Mouse (Mus musculus): ENCODE results near the gene Zfp518a. TPM values are rescaled to one million over a fixed set of nuclear protein-coding genes. Genes with fewer than 3 reads are reported as not detected.

The Zfp518a gene
- total and polyA plus RNA-seq, 3 experiments, result 1.4 to 7.5 (median 5.7) TPM

DNA sequence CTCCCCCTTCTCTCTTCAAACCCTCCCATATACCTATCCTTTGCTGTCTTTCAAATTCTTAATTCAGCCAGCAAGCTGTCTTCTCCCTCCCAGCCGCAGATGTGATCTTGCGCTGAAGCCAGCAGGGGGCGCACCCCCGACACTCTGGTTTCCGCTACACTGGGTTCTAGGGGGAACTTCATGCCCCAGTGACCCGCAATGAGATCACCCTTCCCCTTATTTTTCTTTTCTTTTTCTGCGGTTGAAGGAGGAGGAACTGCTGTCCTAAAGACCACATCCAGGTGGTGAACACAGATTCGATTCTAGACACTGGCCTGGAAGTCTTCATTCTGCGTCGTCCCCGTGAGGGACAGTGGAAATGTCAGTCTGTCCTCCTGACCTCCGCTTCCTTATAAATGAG lies 68.5 kb downstream of the Zfp518a start:
- H3K36me3 ChIP-seq (ENCODE audit: control insufficient read depth, insufficient read depth, low read length), result no peaks in the 10 kb centered on the region
- peak; percentile 62 to 69 for DNase-seq
- no peaks in the 10 kb centered on the region for H3K27me3 ChIP-seq (ENCODE audit: control insufficient read depth, insufficient read depth, low read length)
- no peaks in the 10 kb centered on the region for H3K79me2 ChIP-seq (replicated peaks; ENCODE audit: control insufficient read depth, insufficient read depth, low read length)
- no peak overlapping the region for H3K4me3 ChIP-seq
- intact Hi-C loops (cut with DNase I), result loop anchor here (1.0 kb wide), 1 partner anchor 53 kb away; no protein-coding TSS in a partner anchor
- no peaks in the 10 kb centered on the region for H3K4me1 ChIP-seq (ENCODE audit: control insufficient read depth, insufficient read depth, low read length)
- no peak overlapping the region for H3K9ac ChIP-seq (ENCODE audit: low read depth, low read length)
- peak; percentile 73 for TF ChIP-seq CTCF (IDR thresholded peaks at IDR 0.05)
- no peak for TF ChIP-seq EP300 (IDR thresholded peaks at IDR 0.05; ENCODE audit: insufficient read depth, low read depth, low read length)
- H3K27ac ChIP-seq, result no peak overlapping the region
- 37% methylated on average over 12 of the region's 12 CpGs for whole genome bisulfite sequencing

DNA sequence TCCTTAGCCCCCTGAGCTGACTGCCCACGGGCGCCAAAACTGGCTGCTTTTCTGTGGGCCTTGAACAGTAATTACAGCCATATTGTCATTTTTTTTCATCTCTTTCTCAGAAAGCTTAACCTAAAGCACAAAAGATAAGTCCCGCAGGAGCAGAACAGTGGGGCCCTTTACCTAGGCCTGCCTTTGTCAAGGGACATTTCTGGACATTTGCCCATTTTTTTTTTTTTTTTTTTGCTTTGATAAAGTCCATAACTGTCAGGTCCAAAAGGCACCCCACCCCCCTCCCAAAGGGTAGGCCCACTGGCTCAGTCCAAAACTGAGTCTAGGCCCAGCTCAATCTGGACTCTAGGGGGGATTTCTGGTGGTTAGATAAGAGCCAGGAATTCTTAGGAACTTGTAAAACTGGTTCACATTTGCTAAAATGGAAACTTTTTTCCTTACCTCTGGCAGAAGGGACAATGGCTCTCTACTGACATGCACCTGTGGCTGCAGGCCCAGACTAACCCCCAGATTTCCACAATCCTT lies 69.9 kb downstream of the Zfp518a start:
- no peak for DNase-seq
- H3K27me3 ChIP-seq (ENCODE audit: control insufficient read depth, insufficient read depth, low read length), result no peaks in the 10 kb centered on the region
- no peak overlapping the region for H3K4me3 ChIP-seq
- H3K36me3 ChIP-seq (ENCODE audit: control insufficient read depth, insufficient read depth, low read length), result no peaks in the 10 kb centered on the region
- intact Hi-C loops (cut with DNase I), result no loop called here
- H3K9ac ChIP-seq (ENCODE audit: low read depth, low read length), result no peak overlapping the region
- 66% methylated on average over 3 of the region's 3 CpGs for WGBS
- no peaks in the 10 kb centered on the region for H3K4me1 ChIP-seq (ENCODE audit: control insufficient read depth, insufficient read depth, low read length)
- H3K79me2 ChIP-seq (replicated peaks; ENCODE audit: control insufficient read depth, insufficient read depth, low read length), result no peaks in the 10 kb centered on the region
- no peak overlapping the region for H3K27ac ChIP-seq
- TF ChIP-seq EP300 (IDR thresholded peaks at IDR 0.05; ENCODE audit: insufficient read depth, low read depth, low read length) (no peak), CTCF (IDR thresholded peaks at IDR 0.05) (no peak), POLR2A (IDR thresholded peaks at IDR 0.05; ENCODE audit: insufficient read depth, low read depth, low read length) (no peak)

GRCm38 (mm10) chr19:40964936-40965850 lies 70.7 kb downstream of the Zfp518a start:
- no peak for TF ChIP-seq CTCF (IDR thresholded peaks at IDR 0.05)
- TF ChIP-seq POLR2A (IDR thresholded peaks at IDR 0.05; ENCODE audit: insufficient read depth, low read depth, low read length), result no peak
- TF ChIP-seq EP300 (IDR thresholded peaks at IDR 0.05; ENCODE audit: insufficient read depth, low read depth, low read length), result no peak
- intact Hi-C loops (cut with DNase I), result no loop called here
- Histone ChIP-seq H3K36me3 (ENCODE audit: control insufficient read depth, insufficient read depth, low read length) (no peaks in the 10 kb centered on the region), H3K9ac (ENCODE audit: low read depth, low read length) (no peak overlapping the region), H3K27ac (no peak overlapping the region), H3K4me3 (no peak overlapping the region), H3K27me3 (ENCODE audit: control insufficient read depth, insufficient read depth, low read length) (no peaks in the 10 kb centered on the region), H3K79me2 (replicated peaks; ENCODE audit: control insufficient read depth, insufficient read depth, low read length) (no peaks in the 10 kb centered on the region), H3K4me1 (ENCODE audit: control insufficient read depth, insufficient read depth, low read length) (no peaks in the 10 kb centered on the region)
- no peak for DNase-seq
- WGBS, result 69% methylated on average over 6 of the region's 6 CpGs

Small RNA genes lying within 50 kb of the gene (microRNA-seq; reads per million reads assigned to microRNA genes)
- gene Mir8092, result 0 to 1.2 reads per million in 2 experiments

Other genes starting within 250 kb of the Zfp518a start
- gene Cc2d2b, start 146.0 kb upstream of the Zfp518a start, total RNA-seq (2021), result not detected
- not detected in 2 replicates for gene Cc2d2b, start 146.0 kb upstream of the Zfp518a start, polyA plus RNA-seq (2012; rRNA removed)
- gene Ccnj, start 63.4 kb upstream of the Zfp518a start, total RNA-seq (2021), result 1 to 10 TPM; 4.3 to 4.9 TPM
- 4.2 and 7.0 TPM in 2 replicates for gene Ccnj, start 63.4 kb upstream of the Zfp518a start, polyA plus RNA-seq (2012; rRNA removed)
- 1 to 10 TPM; 1.2 to 1.7 TPM for gene Blnk, start 99.8 kb downstream of the Zfp518a start, total RNA-seq (2021)
- 1.9 and 3.6 TPM in 2 replicates for gene Blnk, start 99.8 kb downstream of the Zfp518a start, polyA plus RNA-seq (2012; rRNA removed)
- not detected for gene Dntt, start 134.6 kb downstream of the Zfp518a start, total RNA-seq (2021)
- gene Dntt, start 134.6 kb downstream of the Zfp518a start, polyA plus RNA-seq (2012; rRNA removed), result 0.12 TPM in 1 of 2 replicates, not detected in the other
- not detected for gene Opalin, start 182.4 kb downstream of the Zfp518a start, total RNA-seq (2021)
- gene Opalin, start 182.4 kb downstream of the Zfp518a start, polyA plus RNA-seq (2012; rRNA removed), result not detected in 2 replicates

Data from heart, adult 2 months (tissue).